Mouse (Mus musculus): ENCODE measurements around the gene Ppt2. TPM values are rescaled to one million over a fixed set of nuclear protein-coding genes. Genes with fewer than 3 reads are reported as not detected.

Ppt2 gene
- polyA plus RNA-seq (2012; rRNA removed) = 31.1 and 35.8 TPM in 2 replicates

DNA sequence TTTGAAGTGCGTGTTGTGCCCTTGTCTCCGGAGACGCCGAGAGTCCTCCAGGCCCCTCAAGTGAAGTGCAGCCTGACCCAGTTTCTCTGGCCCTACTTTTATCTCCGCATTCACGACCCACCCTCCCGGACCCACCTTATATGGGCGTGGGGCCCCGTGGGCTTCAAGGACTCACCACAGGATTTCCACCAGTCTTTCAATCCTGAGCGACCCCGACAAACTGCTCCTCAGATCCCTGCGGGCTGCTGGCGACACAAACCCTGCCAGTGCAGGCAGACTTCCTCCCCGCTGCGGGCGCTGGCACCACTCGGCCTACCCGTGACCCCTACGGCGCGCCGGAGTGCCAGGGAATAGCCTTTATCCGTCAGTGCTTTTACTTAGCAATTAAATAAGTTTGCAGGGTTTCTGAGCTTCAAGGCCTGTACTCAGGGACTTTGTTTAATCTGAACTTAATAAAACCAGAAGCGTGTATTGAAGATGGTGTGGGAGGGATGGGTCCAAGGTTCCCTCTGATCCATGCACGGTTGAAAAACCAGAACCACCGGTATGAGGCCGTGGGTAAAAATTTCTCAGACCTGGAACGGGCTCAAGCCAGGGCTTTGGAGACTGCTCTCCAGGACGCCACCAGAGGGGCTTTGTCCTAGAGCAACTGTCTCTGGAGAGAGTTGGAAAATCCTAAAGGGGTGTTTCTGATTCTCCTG is at the start of gene Ppt2:
Gene Ppt2 (minus strand): TSS at position 568 of the 701 bp plus-strand sequence.
- DNase-seq (ENCODE audit: low read depth, low spot score) = no peak

DNA sequence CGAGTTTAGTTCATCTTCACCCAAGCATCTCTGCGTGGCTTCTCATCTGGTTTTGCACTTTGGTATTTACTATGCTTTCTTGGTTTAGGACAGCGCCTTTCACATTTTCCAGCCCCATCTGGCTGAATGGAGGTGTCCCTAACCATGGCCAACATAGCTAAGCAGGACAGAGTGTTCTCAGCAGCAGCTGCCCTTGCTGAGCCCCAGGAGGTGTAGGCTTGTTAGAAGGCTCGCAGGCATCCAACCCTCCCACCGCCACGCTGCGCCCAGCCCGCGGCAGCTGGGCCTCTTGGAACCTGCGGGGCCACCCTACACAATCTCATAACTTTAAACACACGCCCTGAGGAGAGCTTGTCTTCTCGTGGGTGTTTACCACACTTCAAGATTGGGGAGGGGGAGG is 48.4 kb upstream of the Ppt2 start:
- no peak for DNase-seq (ENCODE audit: low read depth, low spot score)
- 37% methylated on average over 12 of the region's 12 CpGs for WGBS

More for the DNA sequence above, at the start of gene Ppt2:
- 1% methylated on average over 29 of the region's 29 CpGs for WGBS

DNA sequence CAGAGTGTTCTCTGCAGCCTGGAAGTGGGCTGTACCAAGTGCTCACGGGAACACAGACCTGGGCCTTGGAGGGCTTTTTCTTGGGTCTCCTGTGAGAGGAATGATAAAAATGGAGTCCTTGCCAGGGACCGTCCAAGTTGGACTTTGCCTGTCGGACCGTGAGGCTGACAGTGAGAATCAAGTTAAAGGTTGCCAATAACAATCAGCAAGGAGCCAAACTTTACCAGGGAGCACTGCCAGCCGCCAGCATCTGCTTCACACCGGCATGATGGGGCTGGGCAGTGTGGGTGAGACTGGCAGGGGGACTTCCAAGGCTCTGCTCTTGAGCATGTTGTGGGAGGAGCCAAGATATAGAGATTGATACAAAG is 47.8 kb upstream of the Ppt2 start:
- no peak for DNase-seq (ENCODE audit: low read depth, low spot score)
- WGBS = 41% methylated on average over 6 of the region's 6 CpGs

DNA sequence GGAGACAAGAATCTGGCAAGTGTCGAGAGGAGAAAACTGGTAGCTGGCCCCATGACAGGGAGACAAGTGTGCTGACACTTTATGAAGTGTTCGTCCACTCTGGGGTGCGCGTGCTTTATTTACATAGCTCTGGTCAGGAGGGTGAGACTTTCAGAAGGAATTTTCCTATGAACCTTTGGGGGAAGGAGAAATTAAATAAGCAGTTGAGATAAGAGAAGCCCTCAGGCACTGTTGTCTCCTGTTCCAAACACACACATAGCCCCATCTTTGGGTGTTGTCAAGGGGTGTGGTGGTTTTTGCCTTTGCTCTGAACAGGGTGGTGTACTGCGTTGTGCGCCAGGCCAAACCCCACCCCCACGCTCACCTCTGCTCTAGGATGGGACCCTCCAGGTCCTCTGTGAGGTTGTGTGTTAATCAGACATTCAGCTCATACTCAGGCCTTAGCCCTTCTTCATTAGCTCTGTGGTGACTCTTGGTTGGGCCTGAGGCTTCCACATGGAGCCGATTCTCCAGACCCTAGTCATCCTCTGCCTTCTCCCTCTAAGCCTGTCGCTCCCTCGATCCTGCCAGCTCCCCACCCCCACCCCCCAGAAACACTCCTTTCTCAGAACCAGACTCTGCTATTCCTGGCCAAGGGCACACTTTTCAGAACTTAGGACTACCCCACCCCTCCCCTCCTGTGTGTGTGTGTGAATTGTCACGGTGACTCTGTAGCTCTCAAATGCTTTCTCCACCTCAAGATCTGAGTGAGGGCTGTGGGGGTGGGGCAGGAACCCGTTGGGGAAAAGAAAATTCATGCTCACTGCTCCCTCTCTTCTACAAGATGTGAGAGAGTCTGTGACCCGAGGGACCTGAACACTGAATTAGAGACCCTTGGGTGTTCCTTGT is 47.1 kb upstream of the Ppt2 start:
- DNase-seq (ENCODE audit: low read depth, low spot score) = no peak
- WGBS = 34% methylated on average over 13 of the region's 13 CpGs

DNA sequence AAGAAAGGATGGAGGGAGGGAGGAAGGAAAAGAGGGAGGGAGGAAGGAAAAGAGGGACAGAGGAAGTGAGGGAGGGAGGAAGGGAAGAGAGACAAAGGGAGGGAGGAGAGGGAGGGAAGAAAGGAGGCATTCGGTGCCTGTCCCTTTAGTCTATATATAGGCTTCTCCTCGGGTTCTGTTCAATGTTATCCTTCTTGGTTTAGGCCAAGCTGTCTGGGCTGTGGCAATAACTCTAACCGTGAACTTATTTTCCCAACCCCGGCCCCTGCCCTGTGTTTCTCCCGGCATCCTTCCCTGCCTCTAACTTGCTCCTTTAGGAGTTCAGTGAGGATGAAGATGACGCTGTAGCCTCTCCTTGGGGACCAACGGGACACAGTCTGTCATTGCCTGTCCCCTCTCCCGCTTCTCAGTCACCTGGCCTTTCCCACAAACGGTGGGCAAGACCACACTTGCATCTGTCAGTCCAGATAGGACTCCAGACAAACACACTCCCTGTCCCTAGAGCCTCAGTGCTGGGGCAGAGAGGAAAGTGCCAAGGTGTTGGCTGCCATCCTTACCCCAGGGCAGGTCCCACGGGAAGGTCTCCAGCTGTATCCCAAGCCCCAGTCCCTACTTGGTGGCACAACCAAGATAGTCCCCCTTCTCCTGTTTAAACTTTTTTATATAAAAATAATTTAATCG is 46.4 kb upstream of the Ppt2 start:
- DNase-seq (ENCODE audit: low read depth, low spot score) = no peak
- 52% methylated on average over 11 of the region's 11 CpGs for WGBS

- 79% methylated on average over 7 of the region's 7 CpGs for WGBS
- no peak for DNase-seq (ENCODE audit: low read depth, low spot score)
Measured at GRCm38 (mm10) chr17:34673139-34673538, 44.8 kb upstream of the Ppt2 start.

- no peak for DNase-seq (ENCODE audit: low read depth, low spot score)
- WGBS = 43% methylated on average over 49 of the region's 49 CpGs
Measured at GRCm38 (mm10) chr17:34672246-34672792, 44.0 kb upstream of the Ppt2 start.

DNA sequence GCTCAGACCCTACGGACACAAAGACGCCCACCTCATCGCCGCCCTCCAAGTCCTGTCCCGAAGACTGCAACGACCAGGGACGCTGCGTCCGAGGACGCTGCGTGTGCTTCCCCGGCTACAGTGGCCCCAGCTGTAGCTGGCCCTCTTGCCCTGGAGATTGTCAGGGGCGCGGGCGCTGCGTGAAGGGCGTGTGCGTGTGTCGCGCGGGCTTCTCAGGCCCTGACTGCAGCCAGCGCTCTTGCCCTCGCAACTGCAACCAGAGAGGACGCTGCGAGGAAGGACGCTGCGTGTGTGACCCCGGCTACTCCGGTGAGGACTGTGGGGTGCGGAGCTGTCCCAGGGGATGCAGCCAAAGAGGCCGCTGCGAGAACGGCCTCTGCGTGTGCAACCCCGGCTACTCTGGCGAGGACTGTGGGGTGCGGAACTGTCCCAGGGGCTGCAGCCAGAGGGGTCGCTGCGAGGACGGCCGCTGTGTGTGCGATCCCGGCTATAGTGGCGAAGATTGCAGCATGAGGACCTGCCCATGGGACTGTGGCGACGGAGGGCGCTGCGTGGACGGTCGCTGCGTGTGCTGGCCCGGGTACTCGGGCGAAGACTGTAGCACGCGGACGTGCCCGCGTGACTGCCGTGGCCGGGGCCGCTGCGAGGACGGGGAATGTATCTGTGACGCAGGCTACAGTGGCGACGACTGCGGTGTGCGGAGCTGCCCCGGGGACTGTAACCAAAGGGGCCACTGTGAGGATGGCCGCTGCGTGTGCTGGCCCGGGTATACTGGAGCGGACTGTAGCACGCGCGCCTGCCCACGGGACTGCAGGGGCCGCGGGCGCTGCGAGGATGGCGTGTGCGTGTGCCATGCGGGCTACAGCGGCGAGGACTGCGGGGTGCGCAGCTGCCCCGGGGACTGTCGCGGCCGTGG is 43.1 kb upstream of the Ppt2 start:
- no peak for DNase-seq (ENCODE audit: low read depth, low spot score)
- WGBS = 28% methylated on average over 93 of the region's 93 CpGs

GRCm38 (mm10) chr17:34670235-34670634 is 41.9 kb upstream of the Ppt2 start, which contains the start of gene Tnxb:
TSS of gene Tnxb (plus strand) at chr17:34670535.
- WGBS = 55% methylated on average over 7 of the region's 7 CpGs
- no peak for DNase-seq (ENCODE audit: low read depth, low spot score)

GRCm38 (mm10) chr17:34664472-34664871 is 36.2 kb upstream of the Ppt2 start:
- WGBS = 54% methylated on average over 7 of the region's 7 CpGs
- no peak for DNase-seq (ENCODE audit: low read depth, low spot score)

GRCm38 (mm10) chr17:34663558-34663957 is 35.2 kb upstream of the Ppt2 start:
- WGBS = 37% methylated on average over 1 of the region's 1 CpGs
- no peak for DNase-seq (ENCODE audit: low read depth, low spot score)

GRCm38 (mm10) chr17:34662978-34663377 is 34.7 kb upstream of the Ppt2 start:
- DNase-seq (ENCODE audit: low read depth, low spot score) = no peak
- WGBS = 90% methylated on average over 8 of the region's 8 CpGs

- no peak for DNase-seq (ENCODE audit: low read depth, low spot score)
- 89% methylated on average over 1 of the region's 1 CpGs for WGBS
Measured at GRCm38 (mm10) chr17:34662468-34662867, 34.2 kb upstream of the Ppt2 start.

- DNase-seq (ENCODE audit: low read depth, low spot score) = no peak
- under 1% methylated on average over 19 of the region's 19 CpGs for WGBS
Measured at GRCm38 (mm10) chr17:34661121-34661591, 32.8 kb upstream of the Ppt2 start.

DNA sequence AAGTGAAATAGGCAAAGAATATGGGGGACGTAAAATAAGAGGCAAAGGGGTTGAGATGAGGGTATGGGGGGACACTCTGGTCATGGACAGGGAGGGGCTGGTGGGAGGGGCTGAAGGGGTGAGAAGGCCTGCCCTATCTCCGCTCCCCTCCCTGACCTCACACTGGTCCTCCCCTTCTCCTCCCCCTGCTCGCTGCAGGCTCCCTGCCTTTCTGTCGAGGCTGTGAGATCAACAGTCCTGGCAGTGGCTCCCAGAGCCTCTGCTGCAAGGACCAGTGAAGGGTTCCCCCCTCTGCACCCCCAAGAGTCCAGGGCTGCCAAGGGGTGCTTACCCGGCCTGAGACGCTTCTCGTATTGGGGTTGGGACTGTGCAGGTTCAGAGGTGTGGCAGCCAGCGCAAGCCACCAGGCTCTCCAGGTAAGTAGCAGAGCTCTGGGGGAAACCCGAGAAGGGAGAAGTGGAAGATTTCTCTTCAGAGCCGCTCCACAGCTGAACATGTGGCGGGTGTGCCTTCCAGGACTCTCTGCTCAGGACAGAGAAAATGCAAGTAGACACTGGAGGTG is 32.0 kb upstream of the Ppt2 start:
- DNase-seq (ENCODE audit: low read depth, low spot score) = no peak
- 28% methylated on average over 11 of the region's 11 CpGs for WGBS

- WGBS = 56% methylated on average over 3 of the region's 3 CpGs
- DNase-seq (ENCODE audit: low read depth, low spot score) = no peak
Measured at GRCm38 (mm10) chr17:34659897-34660214, 31.5 kb upstream of the Ppt2 start.

DNA sequence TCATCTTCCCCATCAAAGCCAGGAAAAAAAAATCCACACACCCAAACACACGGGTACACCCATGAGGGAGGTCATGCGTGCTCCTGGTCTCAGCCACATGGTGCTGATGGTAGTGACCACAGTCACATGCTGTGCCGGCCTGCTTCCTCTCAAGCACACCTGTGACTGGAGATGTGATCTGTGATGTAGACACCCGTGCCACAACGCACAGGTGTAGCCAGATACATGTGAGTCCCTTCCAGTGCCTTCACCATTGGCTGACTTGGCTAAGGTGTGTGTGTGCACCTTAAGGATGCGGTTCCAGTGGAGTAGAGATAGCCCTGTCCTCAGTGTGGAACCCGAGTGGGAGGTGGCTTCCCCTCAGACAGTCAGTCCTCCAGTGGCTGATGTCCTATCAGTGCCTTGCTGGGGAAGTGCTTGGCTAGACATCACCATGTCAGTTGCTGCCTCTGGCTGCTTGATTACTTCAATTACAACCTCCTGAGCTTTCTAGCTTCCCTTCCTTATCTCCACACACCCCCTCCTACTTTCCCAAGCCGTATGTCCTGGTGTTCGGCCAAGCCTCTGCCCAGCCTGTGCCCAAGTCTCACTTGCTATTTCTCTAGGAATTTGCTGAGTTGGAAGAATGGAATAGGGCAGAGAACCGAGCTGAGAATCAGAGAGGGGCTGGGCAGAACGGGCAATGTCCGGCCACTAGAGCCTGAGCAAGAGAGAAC is 31.0 kb upstream of the Ppt2 start:
- WGBS = 47% methylated on average over 12 of the region's 12 CpGs
- DNase-seq (ENCODE audit: low read depth, low spot score) = no peak

- whole genome bisulfite sequencing = 67% methylated on average over 3 of the region's 3 CpGs
- no peak for DNase-seq (ENCODE audit: low read depth, low spot score)
Measured at GRCm38 (mm10) chr17:34658591-34658990, 30.3 kb upstream of the Ppt2 start.

All from large intestine, adult 2 months (tissue).